Mouse (Mus musculus) induced T-regulatory cell, adult 2 months (primary cell): Measurements from ENCODE around the gene Rimklb.

Source experiments
- DNase-seq: peaks from one replicate; pipeline ENCODE4 v3.0.0-alpha.2; 2012; ENCODE audit warnings: low read depth

The Rimklb gene

GRCm38 (mm10) chr6:122417015-122417414, 81.5 kb downstream of the Rimklb start:
- DNase-seq = no peak

GRCm38 (mm10) chr6:122416347-122416746, 82.2 kb downstream of the Rimklb start:
- DNase-seq = no peak

DNA sequence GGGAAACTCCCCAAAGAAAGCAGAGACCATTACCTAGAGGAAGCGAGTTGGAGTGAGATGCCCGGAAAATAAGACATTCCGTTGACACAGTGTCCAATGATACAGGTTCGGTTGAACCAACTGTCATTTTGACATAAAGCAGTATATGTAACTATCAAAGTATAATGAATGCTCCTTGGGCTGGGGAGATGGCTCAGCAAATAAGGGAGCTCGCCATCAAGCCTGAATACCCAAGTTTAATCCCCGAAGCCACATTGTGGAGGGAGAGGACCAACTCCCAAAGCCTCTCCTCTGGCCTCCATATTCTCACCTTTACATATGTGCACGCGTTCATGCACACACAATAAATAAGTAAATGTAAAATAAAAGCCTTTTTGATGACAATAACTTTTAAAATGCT, 87.3 kb downstream of the Rimklb start:
- DNase-seq = no peak

DNA sequence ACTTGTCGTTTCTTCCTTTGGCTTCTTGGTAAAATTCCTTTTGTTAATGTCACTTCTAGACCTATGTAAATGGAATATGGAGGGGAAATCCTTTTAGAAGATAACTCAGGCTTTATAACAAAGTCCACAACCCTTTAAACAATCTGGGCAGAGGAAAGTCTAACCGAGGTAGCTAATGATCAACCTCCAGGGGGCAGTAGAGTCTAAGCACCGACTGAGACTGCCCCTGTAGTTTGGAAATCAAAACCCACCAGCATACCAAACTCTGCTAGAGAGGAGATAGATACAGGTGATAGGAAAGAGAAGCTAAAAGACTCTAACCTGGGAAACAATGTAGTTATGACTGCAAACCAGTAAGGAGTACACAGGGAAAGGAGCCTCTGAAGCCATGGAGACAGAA, 96.3 kb downstream of the Rimklb start:
- peak; percentile 69 for DNase-seq

- DNase-seq = no peak
These were observed 98.3 kb downstream of the Rimklb start for GRCm38 (mm10) chr6:122400263-122400662.
